Mouse (Mus musculus) C2C12 (cell line): ENCODE measurements around the gene Ttc9b.

Experiments used
- CEBPB ChIP-seq: IDR thresholded peaks from one replicate; pipeline ENCODE4 v1.6.1; 2011; ENCODE audit warnings: low read depth, mild to moderate bottlenecking, control low read depth, moderate library complexity
- CTCF ChIP-seq: IDR thresholded peaks from one replicate; pipeline ENCODE4 v1.5.1; 2011; ENCODE audit not compliant: control insufficient read depth, insufficient read depth, insufficient read length
- MAX ChIP-seq: IDR thresholded peaks from one replicate; pipeline ENCODE4 v1.6.1; 2011; ENCODE audit warnings: mild to moderate bottlenecking, control low read depth
- MYOD1 ChIP-seq: IDR thresholded peaks from one replicate; pipeline ENCODE4 v1.6.1; 2011; ENCODE audit warnings: low read depth; ENCODE audit not compliant: control insufficient read depth, insufficient read length
- MYOG ChIP-seq: IDR thresholded peaks from one replicate; pipeline ENCODE4 v1.6.1; 2011; ENCODE audit not compliant: control insufficient read depth, insufficient read length; ENCODE audit errors: extremely low read depth
- USF1 ChIP-seq: IDR thresholded peaks from one replicate; pipeline ENCODE4 v1.6.1; 2011; ENCODE audit warnings: low read depth, mild to moderate bottlenecking, control low read depth, moderate library complexity

- TF ChIP-seq CTCF (no peak), MAX (no peak), MYOD1 (no peak), USF1 (no peak), CEBPB (no peak), MYOG (no peak)
These were observed 9.2 kb upstream of the Ttc9b start for GRCm38 (mm10) chr7:27644471-27644870.
